Mouse (Mus musculus): Measurements from ENCODE around the gene Srsf10.

Gene Srsf10

GRCm38 (mm10) chr4:135855536-135856222, at the start of gene Srsf10:
Gene Srsf10, plus strand, starts transcription at chr4:135855747.
- peak; percentile 97 to 98 for DNase-seq

DNA sequence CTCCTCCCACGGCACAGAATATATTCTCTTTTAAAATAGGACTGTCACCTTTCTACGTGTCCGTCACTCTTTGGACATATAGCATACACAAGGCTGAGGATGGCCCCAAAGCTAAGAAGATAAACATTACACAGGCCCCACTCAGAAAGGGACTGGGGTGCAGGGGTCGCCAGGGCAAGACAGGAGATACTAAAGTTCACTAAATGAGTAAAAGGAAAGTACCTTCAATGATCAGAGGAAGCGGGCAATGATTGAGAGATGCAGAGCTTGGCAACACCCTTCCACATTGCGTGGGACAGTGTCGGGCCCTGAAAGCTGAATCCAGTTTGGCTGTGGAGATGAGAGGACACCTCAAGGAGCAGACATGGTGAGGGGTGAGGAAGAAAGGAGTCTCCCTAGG, 40.7 kb upstream of the Srsf10 start:
- no peak for DNase-seq

DNA sequence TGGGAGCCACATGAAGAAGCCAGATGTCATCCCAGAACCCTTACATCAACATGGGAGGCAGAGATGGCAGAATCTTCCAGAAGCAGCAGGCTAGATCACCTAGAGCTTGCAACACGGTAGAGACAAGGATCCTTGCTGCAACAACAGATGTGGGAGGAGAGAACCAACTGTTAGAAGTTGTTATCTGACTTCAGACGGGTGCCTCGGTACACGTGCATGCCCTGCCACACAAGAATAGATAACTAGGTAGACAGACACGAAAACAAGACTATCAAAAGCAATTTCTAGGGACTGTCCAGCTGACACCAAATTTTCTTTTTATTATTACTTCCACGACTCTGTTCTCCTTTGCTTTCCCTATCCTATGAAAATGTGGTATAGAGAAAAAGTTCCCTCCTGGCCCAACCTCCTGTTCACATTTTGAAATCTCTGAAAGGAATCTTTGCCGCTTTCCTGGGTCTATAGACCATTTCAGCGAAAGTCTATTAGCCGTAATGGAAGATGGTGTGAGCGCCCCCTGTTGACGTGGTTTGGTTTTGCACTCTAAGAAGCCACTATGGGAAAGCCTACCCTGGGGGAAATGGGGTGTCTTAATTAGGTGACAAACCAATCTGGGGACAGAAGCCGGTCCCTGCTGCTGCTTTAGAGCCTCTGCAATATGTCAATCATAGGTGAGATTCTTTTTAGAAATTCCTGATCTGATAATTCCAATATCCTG, 38.5 kb upstream of the Srsf10 start:
- DNase-seq, result peak; percentile 61 to 75

- no peak for DNase-seq
Observed at GRCm38 (mm10) chr4:135818366-135818765, 37.2 kb upstream of the Srsf10 start.

GRCm38 (mm10) chr4:135819826-135820526, 35.6 kb upstream of the Srsf10 start:
- DNase-seq, result no peak

GRCm38 (mm10) chr4:135821772-135822171, 33.8 kb upstream of the Srsf10 start:
- no peak for DNase-seq

GRCm38 (mm10) chr4:135823298-135823697, 32.2 kb upstream of the Srsf10 start:
- peak; percentile 41 to 72 for DNase-seq

DNA sequence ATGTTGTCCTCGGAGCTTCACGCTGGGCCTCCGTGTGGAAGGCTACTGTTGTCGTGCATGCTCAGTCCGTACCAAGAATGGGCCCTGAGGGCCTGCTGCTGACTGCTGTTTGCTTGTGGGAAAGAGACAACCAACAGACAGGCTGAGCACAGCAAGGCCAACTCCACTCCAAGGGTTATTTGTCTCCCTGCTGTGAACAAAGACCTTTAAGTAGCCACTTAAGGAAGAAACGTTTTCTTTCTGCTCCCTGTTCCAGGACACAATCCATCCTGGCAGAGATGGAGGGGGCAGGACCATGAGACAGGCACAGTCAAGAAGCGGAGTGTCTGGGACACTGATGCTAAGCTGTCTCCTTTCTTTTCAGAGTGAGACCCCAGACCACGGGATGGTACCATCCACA, 31.3 kb upstream of the Srsf10 start:
- no peak for DNase-seq

- DNase-seq, result peak; percentile 34 to 37
Observed at GRCm38 (mm10) chr4:135828491-135828890, 27.1 kb upstream of the Srsf10 start.

DNA sequence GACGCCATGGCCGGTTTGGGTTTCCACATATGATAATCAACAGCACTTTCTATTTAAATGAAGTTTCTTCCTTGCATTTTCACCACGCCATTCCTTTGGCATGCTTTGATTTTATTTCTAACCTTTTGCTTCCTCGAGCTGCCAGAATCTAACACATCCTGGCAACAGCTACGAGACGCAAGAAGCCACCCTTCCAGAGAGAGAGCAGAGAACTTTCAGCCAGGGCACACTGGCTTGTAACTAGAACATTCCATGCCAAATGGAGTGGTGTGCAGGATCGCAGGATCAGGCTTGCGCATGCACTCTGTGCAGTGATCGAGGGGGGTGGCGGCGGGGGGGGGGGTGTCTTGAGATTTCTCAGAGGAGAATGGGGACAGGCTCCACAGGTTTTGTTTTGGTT, 23.5 kb upstream of the Srsf10 start:
- peak in 1 of 2 experiments; percentile 24 for DNase-seq

DNA sequence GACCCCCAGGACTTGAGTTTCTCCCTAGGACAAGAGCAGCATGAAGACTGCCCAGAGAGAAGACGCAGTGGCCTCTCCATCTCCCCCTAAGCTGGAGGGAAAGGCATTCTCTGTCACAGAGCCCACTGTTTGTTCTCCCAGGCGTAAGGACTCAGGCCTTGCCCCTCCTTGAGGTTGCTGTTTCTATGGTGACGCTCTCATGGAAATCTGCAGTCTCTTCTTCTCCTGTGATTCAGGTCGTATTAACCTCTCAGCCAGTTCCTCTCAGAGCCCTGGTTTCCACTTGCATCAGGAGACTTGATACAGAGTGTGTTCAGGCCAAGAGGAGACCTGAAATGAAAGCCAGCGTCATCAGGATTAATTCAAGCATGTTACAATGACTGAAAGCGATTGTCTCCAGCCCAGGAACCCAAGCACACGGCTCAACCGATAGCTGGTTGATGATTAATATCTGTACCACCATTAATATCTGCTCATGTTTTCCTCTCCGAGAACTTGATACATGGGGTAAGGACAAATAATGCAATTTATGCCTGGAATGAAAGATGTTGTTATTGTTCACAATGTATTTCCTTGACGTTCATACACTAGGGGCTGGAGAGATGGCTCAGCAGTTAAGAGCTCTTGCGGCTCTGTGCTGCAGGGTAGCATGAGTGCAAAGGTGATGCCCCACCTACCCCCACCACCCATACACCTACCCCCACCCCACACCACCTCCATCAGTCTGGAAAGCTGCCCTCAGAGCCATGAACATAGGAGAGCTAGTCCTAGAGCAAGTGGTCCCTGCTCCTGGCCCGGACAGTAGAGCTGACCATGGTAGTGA, 22.0 kb upstream of the Srsf10 start:
- DNase-seq, result peak; percentile 59 to 61

GRCm38 (mm10) chr4:135834124-135834717, 21.3 kb upstream of the Srsf10 start:
- peak; percentile 12 to 46 for DNase-seq

GRCm38 (mm10) chr4:135838925-135839292, 16.6 kb upstream of the Srsf10 start:
- no peak for DNase-seq

GRCm38 (mm10) chr4:135839293-135840011, 16.1 kb upstream of the Srsf10 start:
- DNase-seq, result no peak

GRCm38 (mm10) chr4:135844400-135844799, 11.1 kb upstream of the Srsf10 start:
- no peak for DNase-seq

- DNase-seq, result no peak
Observed at GRCm38 (mm10) chr4:135847581-135847980, 8.0 kb upstream of the Srsf10 start.

DNA sequence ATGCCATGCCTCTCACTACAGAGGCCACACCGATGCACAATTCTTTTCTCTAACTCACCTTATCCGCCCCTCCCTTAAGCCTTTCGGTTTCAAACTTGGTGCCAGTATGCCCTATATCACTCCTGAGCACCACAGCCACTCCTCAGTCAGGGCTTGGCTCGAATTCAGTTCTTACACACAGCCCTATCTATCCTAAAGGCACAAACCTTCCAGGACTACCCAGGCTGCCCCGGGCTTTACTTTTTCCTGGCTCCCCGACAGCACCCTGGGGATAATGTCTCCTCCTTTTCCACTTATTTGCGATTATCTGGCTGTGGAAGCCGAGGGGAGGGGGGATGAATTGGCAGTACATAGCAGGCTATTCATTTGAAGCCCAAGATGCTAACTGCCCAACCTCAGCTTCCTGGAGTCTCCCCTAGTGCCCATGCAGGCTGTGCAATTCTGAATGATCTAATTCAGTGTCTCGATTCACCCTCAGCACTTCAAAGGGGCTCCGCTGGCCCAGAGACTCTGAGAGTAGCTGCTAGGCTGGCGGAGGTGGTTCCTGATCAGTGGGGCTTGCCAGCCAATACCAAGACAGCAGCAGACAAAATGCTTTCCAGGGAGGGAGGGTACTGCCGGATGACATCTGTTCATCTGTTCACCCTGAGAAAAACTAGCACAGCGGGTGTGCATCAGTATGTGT, 5.0 kb upstream of the Srsf10 start:
- peak; percentile 61 to 71 for DNase-seq

DNA sequence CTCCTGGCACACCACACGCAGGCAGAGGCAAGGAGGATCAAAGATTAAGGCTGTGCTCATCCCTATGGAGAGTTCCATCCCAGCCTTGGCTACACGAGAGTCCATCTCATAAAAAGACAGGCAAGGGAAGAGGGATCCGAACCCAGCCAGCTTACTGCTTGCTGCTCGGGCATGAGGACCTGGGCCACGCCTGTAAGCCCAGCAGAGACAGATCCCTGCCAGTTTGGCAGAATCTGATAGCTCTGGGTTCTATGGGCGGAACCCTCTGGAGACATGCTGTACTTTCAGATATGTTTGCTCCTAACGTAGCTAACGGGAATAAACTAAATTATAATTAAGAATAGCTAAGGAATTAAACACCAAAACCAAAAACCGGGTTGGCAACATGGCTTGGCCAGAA, 3.6 kb upstream of the Srsf10 start:
- no peak for DNase-seq

DNA sequence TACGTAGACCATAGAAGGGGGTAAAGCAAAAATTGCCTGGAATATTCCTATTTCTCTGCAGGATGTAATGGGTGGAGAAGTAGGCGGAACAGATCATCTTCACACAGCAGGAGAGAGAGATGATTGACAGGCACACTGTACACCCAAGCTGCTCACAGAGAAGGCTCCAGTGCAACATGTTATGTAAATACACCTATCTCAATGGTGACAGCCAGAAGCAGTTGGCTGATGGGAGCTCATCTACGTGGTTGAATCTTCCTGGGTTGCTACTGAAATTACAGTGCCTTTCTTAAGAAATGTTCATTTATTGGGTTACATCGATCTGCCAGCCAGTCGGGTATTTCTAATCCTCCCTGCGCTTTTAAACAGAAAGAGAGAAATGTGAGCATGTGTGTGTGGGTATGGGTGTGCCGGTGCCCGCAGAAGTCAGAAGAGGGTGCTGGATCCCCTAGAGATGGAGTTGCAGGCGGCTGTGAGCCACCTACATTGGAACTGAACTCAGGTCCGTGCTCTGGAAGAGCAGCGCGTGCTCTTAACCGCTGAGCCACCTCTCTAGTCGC, 1.5 kb upstream of the Srsf10 start:
- DNase-seq, result no peak

GRCm38 (mm10) chr4:135854630-135855029, 917 bp upstream of the Srsf10 start:
- no peak for DNase-seq

DNA sequence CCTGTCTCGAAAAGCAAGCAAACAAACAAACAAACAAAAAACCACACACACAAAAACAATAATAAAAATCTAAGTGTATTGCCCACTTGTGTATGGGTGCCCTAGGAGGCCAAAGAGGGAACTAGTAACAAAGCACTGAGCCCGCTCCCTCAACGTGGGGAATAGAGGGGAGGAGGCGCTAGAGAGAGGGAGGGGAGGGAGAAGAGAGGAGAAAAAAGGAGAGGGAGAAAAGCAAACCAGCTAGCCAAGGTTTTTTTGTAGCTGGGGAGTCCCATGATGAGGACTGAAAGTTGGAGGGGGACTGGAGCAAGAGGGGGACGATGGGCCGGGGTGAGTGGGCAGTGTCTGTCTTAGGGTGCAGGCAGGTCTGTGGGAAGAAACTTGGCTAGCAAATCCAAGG, 467 bp upstream of the Srsf10 start:
- DNase-seq, result no peak

Measured in cerebellum, postnatal 14 days (tissue).